Mouse (Mus musculus) thymus, postnatal 36 days (tissue): ENCODE results near the gene Arg2.
A peak's percentile ranks its signal among the peaks of the same experiment; 100 is the strongest.

Source experiments
- DNase-seq, 2 experiments: peaks; one replicate each; pipeline ENCODE4 v3.0.0; 2022; ENCODE audit warnings: mixed read lengths in 2 of 2

Gene Arg2

GRCm38 (mm10) chr12:79130299-79131177 lies at the start of gene Arg2:
Gene Arg2 (plus strand): TSS chr12:79130777.
- DNase-seq: peak; percentile 77 to 82

GRCm38 (mm10) chr12:79089182-79089812 lies 41.3 kb upstream of the Arg2 start, which contains the start of gene Pigh:
Gene Pigh (minus strand): TSS chr12:79089651.
- DNase-seq: peak; percentile 85 to 87

GRCm38 (mm10) chr12:79092569-79092968 lies 38.0 kb upstream of the Arg2 start:
- peak; percentile 72 to 74 for DNase-seq

DNA sequence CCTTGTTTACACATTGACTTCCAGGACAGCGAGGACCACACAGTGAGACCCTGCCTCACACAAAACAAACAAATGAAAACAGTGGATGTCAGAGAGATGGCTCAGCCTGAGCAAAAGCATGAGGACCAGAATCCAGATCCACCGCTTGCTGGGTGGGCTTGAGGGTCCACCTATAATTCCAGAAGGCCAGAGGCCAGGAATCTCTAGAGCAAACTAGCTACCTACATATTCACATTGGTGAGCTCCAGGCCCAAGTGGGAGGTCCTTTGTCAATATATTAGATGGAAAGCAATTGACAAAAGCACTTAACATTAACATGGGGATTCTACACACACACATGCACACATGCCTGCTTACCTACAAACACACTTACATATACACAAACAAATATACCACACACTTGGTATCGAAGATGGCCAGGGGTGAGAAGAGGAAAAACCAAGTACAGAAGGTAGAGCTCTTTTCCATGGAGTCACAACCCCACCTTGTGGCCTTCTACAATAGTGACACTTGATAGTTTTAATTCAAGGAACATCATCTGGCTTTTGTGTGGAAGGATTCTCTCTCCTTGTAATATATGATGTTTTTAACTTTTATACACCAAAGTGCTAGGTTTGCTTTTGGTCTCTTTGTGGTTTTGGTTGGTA lies 33.3 kb upstream of the Arg2 start:
- no peak for DNase-seq

- no peak for DNase-seq
Observed at GRCm38 (mm10) chr12:79103773-79104172, 26.8 kb upstream of the Arg2 start.

- no peak for DNase-seq
Observed at GRCm38 (mm10) chr12:79104544-79104943, 26.0 kb upstream of the Arg2 start.

DNA sequence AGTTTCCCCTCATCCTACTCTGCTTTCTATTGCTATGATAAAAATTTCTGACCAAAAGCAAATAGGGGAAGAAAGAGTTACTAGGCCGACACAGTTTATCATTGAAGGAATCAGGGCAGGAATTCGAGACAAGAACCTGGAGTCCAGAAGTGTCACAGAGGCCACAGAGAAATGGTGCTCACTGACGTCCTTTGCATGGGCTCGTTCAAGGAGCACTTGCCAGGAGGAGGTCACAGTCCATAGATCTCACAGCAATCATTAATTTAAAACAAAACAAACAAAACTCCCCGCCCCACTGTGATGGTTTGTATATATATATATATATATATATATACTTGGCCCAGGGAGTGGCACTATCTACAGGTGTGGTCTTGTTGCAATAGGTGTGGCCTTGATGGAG lies 25.3 kb upstream of the Arg2 start:
- no peak for DNase-seq

GRCm38 (mm10) chr12:79118991-79119390 lies 11.6 kb upstream of the Arg2 start:
- no peak for DNase-seq

DNA sequence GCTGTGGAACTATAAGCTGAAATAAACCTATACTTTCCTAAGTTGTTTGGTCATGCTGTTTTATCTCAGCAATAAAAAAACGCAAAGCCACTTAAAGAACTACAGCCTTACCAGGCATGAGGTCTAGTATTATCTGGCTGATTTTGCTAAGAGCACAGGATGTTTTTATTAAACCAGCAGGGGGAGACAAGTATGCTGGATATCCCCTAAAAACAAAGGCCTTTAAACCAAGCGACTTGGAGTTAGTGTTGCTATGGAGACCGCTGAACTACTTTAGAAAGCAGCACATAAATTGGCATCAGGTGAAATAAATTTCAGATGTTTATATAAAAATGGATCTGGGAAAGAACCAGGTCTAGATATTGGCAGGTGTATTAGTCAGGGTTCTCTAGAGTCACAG lies 7.8 kb upstream of the Arg2 start:
- DNase-seq: no peak

- no peak for DNase-seq
Observed at GRCm38 (mm10) chr12:79131178-79131675, 650 bp downstream of the Arg2 start.

GRCm38 (mm10) chr12:79131706-79132460 lies 1.3 kb downstream of the Arg2 start:
- no peak for DNase-seq

- no peak for DNase-seq
Observed at GRCm38 (mm10) chr12:79134676-79135075, 4.1 kb downstream of the Arg2 start.

GRCm38 (mm10) chr12:79135105-79135504 lies 4.5 kb downstream of the Arg2 start:
- no peak for DNase-seq

DNA sequence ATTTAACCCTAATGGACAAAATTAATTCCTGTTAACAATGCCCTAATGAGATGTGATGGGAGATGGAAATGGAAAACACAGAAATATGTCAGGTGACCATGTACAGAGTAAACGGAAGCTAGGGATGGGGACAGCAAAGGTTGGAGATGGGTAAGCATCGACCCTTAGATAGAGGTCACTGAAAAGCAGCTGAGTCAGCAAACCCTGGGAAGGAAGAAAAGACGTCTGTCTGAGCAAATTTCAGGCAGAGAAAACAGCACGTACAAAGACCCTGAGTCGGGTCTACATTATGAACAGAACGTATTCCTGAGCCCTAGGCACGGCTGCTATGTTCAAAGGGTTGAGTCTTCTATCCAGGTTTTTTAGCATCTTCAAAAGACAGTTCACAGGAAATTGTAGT lies 6.4 kb downstream of the Arg2 start:
- DNase-seq: no peak

DNA sequence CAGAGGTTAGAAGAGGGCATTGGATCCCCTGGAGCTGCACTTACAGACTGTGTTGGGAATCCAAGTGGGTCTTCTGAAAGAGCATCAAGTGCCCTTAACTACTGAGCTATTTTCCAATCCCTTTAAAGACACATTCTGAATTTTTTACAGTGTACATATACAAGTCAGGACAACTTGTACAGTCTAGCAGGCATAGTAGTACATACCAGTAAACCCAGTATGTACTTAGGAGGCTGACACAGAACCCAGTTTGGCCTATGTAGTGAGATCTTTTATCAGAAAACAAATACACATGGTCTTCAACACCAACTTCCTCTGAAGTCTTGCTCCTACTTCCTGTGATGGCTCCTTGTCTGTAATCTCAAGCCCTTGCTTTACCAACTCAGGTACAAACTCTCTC lies 8.4 kb downstream of the Arg2 start:
- DNase-seq: no peak

DNA sequence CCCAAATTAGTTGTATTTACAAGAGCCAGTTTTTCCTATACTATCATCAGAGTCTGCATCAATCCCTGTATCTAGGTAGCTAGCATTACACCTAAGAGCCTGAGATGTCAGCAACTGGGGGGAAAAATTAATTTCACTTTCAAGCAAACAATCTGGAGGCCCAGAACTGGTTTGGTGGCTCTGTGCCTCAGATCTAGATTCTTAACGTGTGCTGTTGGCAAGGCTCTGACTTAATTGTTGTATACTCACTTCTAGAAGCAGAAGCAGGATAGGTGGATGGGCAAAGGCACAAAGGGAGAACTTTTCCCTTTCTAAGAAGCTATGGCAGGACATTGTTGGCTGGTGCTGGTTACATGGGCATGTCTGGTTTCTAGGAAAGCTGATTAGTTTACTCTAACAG lies 8.8 kb downstream of the Arg2 start:
- DNase-seq: no peak

DNA sequence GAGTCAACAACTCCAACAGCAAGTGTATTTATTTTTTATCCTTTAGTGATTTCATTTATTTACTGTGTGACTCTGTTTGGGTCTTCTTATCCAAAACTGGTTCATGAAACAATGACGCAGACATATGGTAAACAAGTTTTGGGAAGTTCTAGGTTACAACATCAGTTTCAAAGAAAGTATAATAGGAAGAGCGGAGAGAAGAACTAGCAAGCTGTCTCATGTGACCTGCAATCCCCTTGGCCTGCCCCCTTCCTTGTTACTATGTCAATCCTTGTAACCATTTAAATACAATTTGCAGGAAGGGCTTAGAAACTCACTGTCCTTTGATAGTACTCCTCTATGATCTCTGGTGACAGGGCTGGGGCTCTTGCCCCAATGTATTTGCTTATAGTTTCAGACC lies 10.2 kb downstream of the Arg2 start:
- DNase-seq: no peak

- no peak for DNase-seq
Observed at GRCm38 (mm10) chr12:79141384-79141783, 10.8 kb downstream of the Arg2 start.

DNA sequence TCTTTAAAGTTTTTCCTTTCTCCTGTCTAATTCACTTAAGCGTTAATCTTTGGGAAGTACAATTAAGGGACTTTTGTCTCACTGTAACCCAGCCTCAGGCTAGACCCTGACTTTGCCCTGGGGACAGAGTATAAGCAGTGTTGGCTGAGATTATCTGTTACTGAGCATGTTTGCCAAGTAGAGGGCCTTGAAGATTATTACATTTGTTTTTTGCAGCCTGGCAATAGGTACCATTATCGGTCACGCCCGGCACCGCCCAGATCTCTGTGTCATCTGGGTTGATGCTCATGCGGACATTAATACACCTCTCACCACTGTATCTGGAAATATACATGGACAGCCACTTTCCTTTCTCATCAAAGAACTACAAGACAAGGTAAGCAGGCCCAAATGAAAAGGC lies 19.1 kb downstream of the Arg2 start:
- no peak for DNase-seq

DNA sequence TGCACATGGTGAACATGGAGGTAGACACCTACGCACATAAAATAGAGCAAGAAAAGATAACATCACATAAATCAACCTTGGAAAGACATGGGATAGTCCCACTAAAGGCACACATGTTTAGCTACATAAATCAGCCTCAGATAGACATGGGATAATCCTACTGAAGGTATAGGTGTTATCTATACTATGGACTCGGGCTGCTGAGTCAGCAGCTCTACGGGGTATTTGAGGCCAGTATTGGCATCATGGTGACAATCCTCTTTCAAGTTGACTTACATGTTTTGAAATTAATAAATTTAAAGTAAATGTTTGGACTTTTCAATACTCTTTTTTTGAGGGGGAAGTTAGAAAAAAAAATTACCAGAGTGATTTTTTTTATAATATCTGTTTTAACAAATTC lies 32.3 kb downstream of the Arg2 start:
- DNase-seq: no peak

GRCm38 (mm10) chr12:79169173-79169572 lies 38.6 kb downstream of the Arg2 start:
- no peak for DNase-seq

- DNase-seq: no peak
Observed at GRCm38 (mm10) chr12:79170421-79170820, 39.8 kb downstream of the Arg2 start.
